Mouse (Mus musculus): Measurements from ENCODE around the gene Cadps. TPM values are rescaled to one million over a fixed set of nuclear protein-coding genes. Genes with fewer than 3 reads are reported as not detected.

The Cadps gene
- polyA plus RNA-seq, 1 experiment from 2014 or later = 1.6 TPM

GRCm38 (mm10) chr14:12450807-12451206 is 372.1 kb downstream of the Cadps start:
- 74% methylated on average over 3 of the region's 3 CpGs for WGBS
- no peaks in the 10 kb centered on the region for H3K27me3 ChIP-seq

GRCm38 (mm10) chr14:12448883-12449282 is 374.0 kb downstream of the Cadps start:
- Histone ChIP-seq H3K27ac (no peak overlapping the region), H3K4me3 (no peak overlapping the region), H3K9ac (no peak overlapping the region), H3K27me3 (no peaks in the 10 kb centered on the region), H3K36me3 (no peaks in the 10 kb centered on the region), H3K4me2 (no peak overlapping the region), H3K4me1 (no peaks in the 10 kb centered on the region), H3K9me3 (no peaks in the 10 kb centered on the region)
- no peak for ATAC-seq (ENCODE audit: insufficient number of reproducible peaks, insufficient read depth, low FRiP score, low TSS enrichment, low read depth)
- 84% methylated on average over 6 of the region's 6 CpGs for WGBS

More at GRCm38 (mm10) chr14:12450807-12451206, 372.1 kb downstream of the Cadps start:
- H3K4me3 ChIP-seq = no peak overlapping the region
- ATAC-seq (ENCODE audit: insufficient number of reproducible peaks, insufficient read depth, low FRiP score, low TSS enrichment, low read depth) = no peak
- H3K4me1 ChIP-seq = 0 out of 2 replicates have a peak, but pooled peaks cover 6% of the 10 kb centered on the region
- H3K27ac ChIP-seq = no peak overlapping the region
- no peak overlapping the region for H3K4me2 ChIP-seq
- H3K9ac ChIP-seq = no peak overlapping the region
- no peaks in the 10 kb centered on the region for H3K36me3 ChIP-seq
- H3K9me3 ChIP-seq = no peaks in the 10 kb centered on the region

- 63% methylated on average over 2 of the region's 2 CpGs for WGBS
- Histone ChIP-seq H3K4me3 (no peak overlapping the region), H3K36me3 (no peaks in the 10 kb centered on the region), H3K9me3 (no peaks in the 10 kb centered on the region), H3K9ac (no peak overlapping the region), H3K4me1 (peaks cover 4% of the 10 kb centered on the region; the same call in 1 of the 2 replicates), H3K27ac (no peak overlapping the region), H3K4me2 (no peak overlapping the region), H3K27me3 (no peaks in the 10 kb centered on the region)
- no peak for ATAC-seq (ENCODE audit: insufficient number of reproducible peaks, insufficient read depth, low FRiP score, low TSS enrichment, low read depth)
These were observed 381.9 kb downstream of the Cadps start for GRCm38 (mm10) chr14:12441019-12441418.

DNA sequence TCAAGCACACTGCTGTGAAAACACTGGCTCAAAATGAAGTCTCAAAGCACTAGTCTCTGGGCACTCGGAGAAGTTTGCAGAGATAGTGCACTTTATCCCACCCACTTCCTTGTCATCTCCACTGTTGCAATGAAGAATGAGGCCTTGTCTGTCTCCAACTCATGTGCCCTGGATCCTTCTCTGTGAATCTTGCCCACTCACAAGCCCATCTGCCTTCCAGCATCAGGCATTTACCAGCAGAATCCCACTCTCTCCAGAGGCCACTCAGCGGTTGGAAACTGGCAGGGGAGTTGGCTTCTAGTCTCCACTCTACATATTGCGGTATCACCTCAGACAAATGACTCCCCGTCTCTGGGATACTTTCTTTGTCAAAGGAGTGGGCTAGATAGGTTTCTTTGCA is 384.9 kb downstream of the Cadps start:
- peaks cover 4% of the 10 kb centered on the region; the same call in 1 of the 2 replicates for H3K4me1 ChIP-seq
- no peak overlapping the region for H3K4me2 ChIP-seq
- no peaks in the 10 kb centered on the region for H3K9me3 ChIP-seq
- H3K27me3 ChIP-seq = no peaks in the 10 kb centered on the region
- no peak for ATAC-seq (ENCODE audit: insufficient number of reproducible peaks, insufficient read depth, low FRiP score, low TSS enrichment, low read depth)
- H3K9ac ChIP-seq = no peak overlapping the region
- H3K27ac ChIP-seq = no peak overlapping the region
- no peak overlapping the region for H3K4me3 ChIP-seq
- whole genome bisulfite sequencing = 84% methylated on average over 4 of the region's 4 CpGs
- no peaks in the 10 kb centered on the region for H3K36me3 ChIP-seq

GRCm38 (mm10) chr14:12437422-12437821 is 385.5 kb downstream of the Cadps start:
- no peak for ATAC-seq (ENCODE audit: insufficient number of reproducible peaks, insufficient read depth, low FRiP score, low TSS enrichment, low read depth)
- no peak overlapping the region for H3K4me3 ChIP-seq
- peaks cover 4% of the 10 kb centered on the region; the same call in 1 of the 2 replicates for H3K4me1 ChIP-seq
- no peaks in the 10 kb centered on the region for H3K36me3 ChIP-seq
- no peak overlapping the region for H3K27ac ChIP-seq
- 79% methylated on average over 7 of the region's 7 CpGs for WGBS
- H3K4me2 ChIP-seq = no peak overlapping the region
- no peaks in the 10 kb centered on the region for H3K27me3 ChIP-seq
- no peaks in the 10 kb centered on the region for H3K9me3 ChIP-seq
- H3K9ac ChIP-seq = no peak overlapping the region

- Histone ChIP-seq H3K4me3 (no peak overlapping the region), H3K4me1 (peaks cover 4% of the 10 kb centered on the region; the same call in 1 of the 2 replicates), H3K9me3 (no peaks in the 10 kb centered on the region), H3K36me3 (no peaks in the 10 kb centered on the region), H3K27me3 (no peaks in the 10 kb centered on the region), H3K9ac (no peak overlapping the region), H3K27ac (no peak overlapping the region), H3K4me2 (no peak overlapping the region)
- WGBS = 78% methylated on average over 14 of the region's 14 CpGs
- no peak for ATAC-seq (ENCODE audit: insufficient number of reproducible peaks, insufficient read depth, low FRiP score, low TSS enrichment, low read depth)
These were observed 385.9 kb downstream of the Cadps start for GRCm38 (mm10) chr14:12436903-12437368.

DNA sequence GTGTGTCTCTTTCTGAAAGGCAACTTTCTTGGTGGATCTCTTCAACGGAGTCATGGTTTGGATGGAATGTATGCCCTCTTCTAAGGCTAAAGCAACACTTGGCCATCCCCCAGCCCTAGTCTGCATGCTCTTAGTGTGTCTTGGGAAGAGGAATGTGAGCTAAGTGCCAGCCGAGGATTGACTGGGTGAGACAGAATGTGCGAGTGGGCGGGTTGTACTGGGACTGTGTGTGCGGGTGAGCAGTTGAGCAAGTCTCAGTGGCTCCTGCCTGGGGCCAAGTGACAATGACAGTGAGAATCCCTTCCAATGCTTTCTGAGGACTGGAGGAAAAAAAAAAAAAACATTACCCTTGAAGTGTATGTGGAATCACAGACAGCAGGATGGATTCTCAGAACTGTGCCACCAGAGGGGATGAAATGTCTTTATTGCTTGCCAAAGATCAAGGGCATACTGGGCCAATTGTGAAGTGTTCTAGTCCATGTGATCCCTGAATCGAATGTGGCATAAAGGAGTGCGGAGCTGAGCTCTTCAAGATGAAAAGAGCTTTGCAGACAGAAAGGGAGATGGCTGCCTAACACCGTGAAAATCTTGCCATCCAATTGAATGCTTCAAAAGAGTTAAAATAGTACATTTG is 394.7 kb downstream of the Cadps start:
- H3K4me1 ChIP-seq = no peaks in the 10 kb centered on the region
- WGBS = 77% methylated on average over 8 of the region's 8 CpGs
- ATAC-seq (ENCODE audit: insufficient number of reproducible peaks, insufficient read depth, low FRiP score, low TSS enrichment, low read depth) = no peak
- no peaks in the 10 kb centered on the region for H3K9me3 ChIP-seq
- H3K9ac ChIP-seq = no peak overlapping the region
- H3K4me2 ChIP-seq = no peak overlapping the region
- H3K27me3 ChIP-seq = no peaks in the 10 kb centered on the region
- no peak overlapping the region for H3K27ac ChIP-seq
- H3K36me3 ChIP-seq = no peaks in the 10 kb centered on the region
- no peak overlapping the region for H3K4me3 ChIP-seq

GRCm38 (mm10) chr14:12425311-12425710 is 397.6 kb downstream of the Cadps start:
- Histone ChIP-seq H3K36me3 (no peaks in the 10 kb centered on the region), H3K27me3 (no peaks in the 10 kb centered on the region), H3K4me1 (0 out of 2 replicates have a peak, but pooled peaks cover 3% of the 10 kb centered on the region), H3K4me2 (no peak overlapping the region), H3K27ac (no peak overlapping the region), H3K9ac (no peak overlapping the region), H3K9me3 (no peaks in the 10 kb centered on the region), H3K4me3 (no peak overlapping the region)
- 69% methylated on average over 6 of the region's 6 CpGs for WGBS
- ATAC-seq (ENCODE audit: insufficient number of reproducible peaks, insufficient read depth, low FRiP score, low TSS enrichment, low read depth) = no peak

DNA sequence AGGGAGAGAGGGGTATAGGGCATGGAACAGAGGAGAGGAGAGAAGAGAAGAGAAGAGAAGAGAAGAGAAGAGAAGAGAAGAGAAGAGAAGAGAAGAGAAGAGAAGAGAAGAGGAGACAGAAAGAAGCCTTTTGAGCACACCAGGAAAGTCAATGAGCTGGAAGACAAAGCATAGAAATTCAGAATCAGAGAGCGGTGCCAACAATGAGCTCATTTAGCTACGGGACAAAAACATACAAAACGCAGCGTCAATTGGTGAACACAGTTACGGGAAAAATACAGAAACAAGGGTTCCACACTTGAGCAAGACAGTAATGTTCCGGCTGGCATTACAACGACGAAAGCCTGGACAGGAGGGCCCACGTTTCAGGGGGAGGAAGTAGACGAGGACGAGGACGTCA is 412.6 kb downstream of the Cadps start:
- Histone ChIP-seq H3K27ac (no peak overlapping the region), H3K4me1 (no peaks in the 10 kb centered on the region), H3K4me3 (no peak overlapping the region), H3K9ac (no peak overlapping the region), H3K4me2 (no peak overlapping the region), H3K9me3 (no peaks in the 10 kb centered on the region), H3K27me3 (peaks cover 9% of the 10 kb centered on the region), H3K36me3 (no peaks in the 10 kb centered on the region)
- WGBS = 88% methylated on average over 12 of the region's 12 CpGs
- ATAC-seq (ENCODE audit: insufficient number of reproducible peaks, insufficient read depth, low FRiP score, low TSS enrichment, low read depth) = no peak

GRCm38 (mm10) chr14:12409811-12410210 is 413.1 kb downstream of the Cadps start:
- ATAC-seq (ENCODE audit: insufficient number of reproducible peaks, insufficient read depth, low FRiP score, low TSS enrichment, low read depth) = no peak
- no peak overlapping the region for H3K4me2 ChIP-seq
- H3K9ac ChIP-seq = no peak overlapping the region
- no peaks in the 10 kb centered on the region for H3K4me1 ChIP-seq
- no peaks in the 10 kb centered on the region for H3K36me3 ChIP-seq
- no peak overlapping the region for H3K27ac ChIP-seq
- H3K9me3 ChIP-seq = no peaks in the 10 kb centered on the region
- no peak overlapping the region for H3K4me3 ChIP-seq
- WGBS = 74% methylated on average over 3 of the region's 3 CpGs
- H3K27me3 ChIP-seq = peaks cover 10% of the 10 kb centered on the region

DNA sequence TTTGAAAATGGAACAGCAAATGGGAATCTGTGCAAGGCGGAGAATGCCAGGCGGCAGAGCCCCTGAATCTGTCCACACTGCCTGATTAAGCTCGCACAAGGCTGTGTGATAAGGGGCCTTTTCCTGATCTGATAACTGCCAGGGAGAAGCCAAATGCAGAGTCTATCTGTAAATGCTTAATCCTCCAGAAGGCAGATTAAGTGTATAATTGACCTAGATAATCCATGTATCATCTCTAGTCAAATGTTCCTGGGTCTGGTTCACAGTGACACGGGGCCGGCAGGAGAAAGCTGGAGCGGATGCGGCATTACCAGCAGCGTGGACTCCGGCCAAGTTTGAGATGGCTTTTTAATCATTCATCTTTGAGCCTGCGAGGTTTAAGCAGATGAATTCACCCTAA is 416.3 kb downstream of the Cadps start:
- H3K9ac ChIP-seq = no peak overlapping the region
- H3K4me1 ChIP-seq = peaks cover 6% of the 10 kb centered on the region
- no peaks in the 10 kb centered on the region for H3K36me3 ChIP-seq
- H3K27me3 ChIP-seq = peaks cover 10% of the 10 kb centered on the region
- no peaks in the 10 kb centered on the region for H3K9me3 ChIP-seq
- ATAC-seq (ENCODE audit: insufficient number of reproducible peaks, insufficient read depth, low FRiP score, low TSS enrichment, low read depth) = no peak
- no peak overlapping the region for H3K4me3 ChIP-seq
- WGBS = 81% methylated on average over 10 of the region's 10 CpGs
- H3K27ac ChIP-seq = no peak overlapping the region
- H3K4me2 ChIP-seq = no peak overlapping the region

- WGBS = 68% methylated on average over 5 of the region's 5 CpGs
- Histone ChIP-seq H3K27ac (no peak overlapping the region), H3K9me3 (no peaks in the 10 kb centered on the region), H3K27me3 (peaks cover 10% of the 10 kb centered on the region), H3K4me1 (peaks cover 6% of the 10 kb centered on the region), H3K36me3 (no peaks in the 10 kb centered on the region), H3K9ac (no peak overlapping the region), H3K4me2 (no peak overlapping the region), H3K4me3 (no peak overlapping the region)
- ATAC-seq (ENCODE audit: insufficient number of reproducible peaks, insufficient read depth, low FRiP score, low TSS enrichment, low read depth) = no peak
These were observed 417.7 kb downstream of the Cadps start for GRCm38 (mm10) chr14:12405201-12405600.
